Mouse (Mus musculus) myocyte (in vitro differentiated cells): ENCODE measurements around the gene Rpl11. TPM values are rescaled to one million over a fixed set of nuclear protein-coding genes. Genes with fewer than 3 reads are reported as not detected.

Experiments used
- H3K27me3 ChIP-seq: one replicate; pipeline ENCODE4 v1.6.1; 2011; ENCODE audit not compliant: control insufficient read depth, insufficient read depth, insufficient read length
- H3K36me3 ChIP-seq: one replicate; pipeline ENCODE4 v1.6.1; 2011; ENCODE audit not compliant: control insufficient read depth, insufficient read depth
- H3K4me2 ChIP-seq: one replicate; pipeline ENCODE4 v1.6.1; 2011; ENCODE audit warnings: low read depth, control low read depth
- H3K4me3 ChIP-seq: one replicate; pipeline ENCODE4 v1.5.1; 2011; ENCODE audit warnings: mild to moderate bottlenecking, control low read depth, moderate library complexity
- H3K79me2 ChIP-seq: one replicate; pipeline ENCODE4 v1.6.1; 2011; ENCODE audit not compliant: control insufficient read depth, insufficient read depth
- H3ac ChIP-seq: one replicate; pipeline ENCODE4 v1.6.1; 2011; ENCODE audit not compliant: control insufficient read depth, insufficient read length
- CEBPB ChIP-seq: IDR thresholded peaks from 2 replicates; pipeline ENCODE4 v1.6.1; 2011; ENCODE audit warnings: mild to moderate bottlenecking, moderate library complexity; ENCODE audit not compliant: poor library complexity, insufficient read depth, severe bottlenecking
- E2F4 ChIP-seq: IDR thresholded peaks from one replicate; pipeline ENCODE4 v1.6.1; 2011; ENCODE audit warnings: mild to moderate bottlenecking, control low read depth, moderate library complexity; ENCODE audit not compliant: insufficient read depth
- MAX ChIP-seq: IDR thresholded peaks from one replicate; pipeline ENCODE4 v1.6.1; 2011; ENCODE audit warnings: low read depth, mild to moderate bottlenecking, control low read depth
- MYOD1 ChIP-seq, 3 experiments: IDR thresholded peaks; one replicate each; pipeline ENCODE4 v1.6.1; 2011; ENCODE audit warnings: control low read depth in 2 of 3, low read depth in 2 of 3, mild to moderate bottlenecking in 2 of 3, moderate library complexity in 1 of 3; ENCODE audit not compliant: insufficient read length in 2 of 3, control insufficient read depth in 1 of 3
- MYOG ChIP-seq, 3 experiments: IDR thresholded peaks; one replicate each; pipeline ENCODE4 v1.6.1; 2011; ENCODE audit warnings: control low read depth in 2 of 3, low read depth in 2 of 3, mild to moderate bottlenecking in 2 of 3; ENCODE audit not compliant: insufficient read length in 2 of 3, control insufficient read depth in 1 of 3, insufficient read depth in 1 of 3
- POLR2A ChIP-seq: IDR thresholded peaks from one replicate; pipeline ENCODE4 v1.6.1; 2011; ENCODE audit warnings: low read depth, mild to moderate bottlenecking, control low read depth, moderate library complexity; ENCODE audit not compliant: insufficient read length
- POLR2AphosphoS2 ChIP-seq: IDR thresholded peaks from one replicate; pipeline ENCODE4 v1.6.1; 2011; ENCODE audit warnings: low read depth, control low read depth; ENCODE audit not compliant: insufficient read length
- REST ChIP-seq: IDR thresholded peaks from one replicate; pipeline ENCODE4 v1.6.1; 2011; ENCODE audit warnings: mild to moderate bottlenecking, control low read depth, moderate library complexity; ENCODE audit not compliant: insufficient read depth, insufficient read length
- SRF ChIP-seq: IDR thresholded peaks from one replicate; pipeline ENCODE4 v1.6.1; 2011; ENCODE audit warnings: low read depth; ENCODE audit not compliant: control insufficient read depth, insufficient read length
- TCF12 ChIP-seq: IDR thresholded peaks from one replicate; pipeline ENCODE4 v1.6.1; 2011; ENCODE audit warnings: mild to moderate bottlenecking, control low read depth; ENCODE audit not compliant: poor library complexity, insufficient read depth, severe bottlenecking
- TCF3 ChIP-seq: IDR thresholded peaks from one replicate; pipeline ENCODE4 v1.6.1; 2011; ENCODE audit warnings: low read depth, control low read depth; ENCODE audit not compliant: insufficient read length
- USF1 ChIP-seq: IDR thresholded peaks from one replicate; pipeline ENCODE4 v1.6.1; 2011; ENCODE audit warnings: low read depth, mild to moderate bottlenecking, control low read depth, moderate library complexity
- polyA plus RNA-seq: library from polyadenylated mRNA; unstranded; fragments of >200 nt; fragmentation: generic; extraction: Trizol; gene quantifications from one replicate; pipeline ENCODE4 v1.2.1, GENCODE M21; 2012; ENCODE audit warnings: missing spikeins

Gene Rpl11
- polyA plus RNA-seq, 1 experiment: 1,551 TPM

GRCm38 (mm10) chr4:136050226-136050625, 3.0 kb downstream of the Rpl11 start:
- Histone ChIP-seq H3K4me3 (no peak overlapping the region), H3K79me2 (peaks cover 44% of the 10 kb centered on the region), H3K36me3 (peaks cover 41% of the 10 kb centered on the region), H3ac (no peak overlapping the region), H3K27me3 (no peaks in the 10 kb centered on the region), H3K4me2 (no peak overlapping the region)
- TF ChIP-seq USF1 (no peak), MAX (no peak), TCF12 (no peak), TCF3 (no peak), MYOG (IDR thresholded peaks at IDR 0.05; ENCODE audit: control insufficient read depth in 1 of 3, insufficient read depth in 1 of 3, insufficient read length in 2 of 3, low read depth in 2 of 3) (no peak), POLR2A (no peak), SRF (no peak), E2F4 (no peak), CEBPB (no peak), REST (no peak), MYOD1 (IDR thresholded peaks at IDR 0.05; ENCODE audit: control insufficient read depth in 1 of 3, insufficient read length in 2 of 3, low read depth in 2 of 3) (no peak), POLR2AphosphoS2 (no peak)

- no peaks in the 10 kb centered on the region for H3K27me3 ChIP-seq
- peaks cover 41% of the 10 kb centered on the region for H3K36me3 ChIP-seq
- peaks cover 44% of the 10 kb centered on the region for H3K79me2 ChIP-seq
- no peak overlapping the region for H3ac ChIP-seq
- no peak overlapping the region for H3K4me3 ChIP-seq
- TF ChIP-seq TCF3 (no peak), POLR2A (peak; percentile 49), POLR2AphosphoS2 (peak; percentile 78)
- no peak overlapping the region for H3K4me2 ChIP-seq
These were observed 4.8 kb downstream of the Rpl11 start for GRCm38 (mm10) chr4:136048291-136049032.

- Histone ChIP-seq H3K79me2 (peaks cover 39% of the 10 kb centered on the region), H3K27me3 (no peaks in the 10 kb centered on the region), H3K4me3 (no peak overlapping the region), H3ac (no peak overlapping the region), H3K36me3 (peaks cover 41% of the 10 kb centered on the region), H3K4me2 (no peak overlapping the region)
- TF ChIP-seq USF1 (no peak), MAX (no peak), E2F4 (no peak), SRF (no peak), MYOD1 (IDR thresholded peaks at IDR 0.05; ENCODE audit: control insufficient read depth in 1 of 3, insufficient read length in 2 of 3, low read depth in 2 of 3) (no peak), TCF12 (no peak), REST (no peak), MYOG (IDR thresholded peaks at IDR 0.05; ENCODE audit: control insufficient read depth in 1 of 3, insufficient read depth in 1 of 3, insufficient read length in 2 of 3, low read depth in 2 of 3) (no peak), TCF3 (no peak), POLR2A (no peak), CEBPB (no peak), POLR2AphosphoS2 (no peak)
These were observed 5.6 kb downstream of the Rpl11 start for GRCm38 (mm10) chr4:136047626-136048025.

DNA sequence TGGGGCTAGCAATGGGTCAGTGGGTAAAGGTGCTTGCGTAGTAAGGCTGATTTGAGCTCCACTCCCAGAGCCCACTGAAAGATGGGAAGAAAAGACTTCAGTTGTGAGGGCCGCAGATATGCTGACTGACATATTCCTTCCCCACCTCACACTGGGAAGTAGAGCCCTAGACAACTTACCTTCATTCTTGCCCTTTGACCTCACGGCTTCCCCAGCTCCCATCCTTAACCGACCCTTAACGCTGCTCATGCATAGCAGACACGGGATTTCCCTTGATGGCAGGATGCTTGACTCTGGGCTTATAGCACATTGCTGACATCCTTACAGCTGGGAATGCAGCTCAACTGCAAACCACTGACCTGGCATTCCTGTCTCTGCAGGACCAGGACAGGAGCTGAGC, 6.3 kb downstream of the Rpl11 start:
- no peak overlapping the region for H3K4me2 ChIP-seq
- H3K36me3 ChIP-seq: peaks cover 36% of the 10 kb centered on the region
- TF ChIP-seq MYOD1 (IDR thresholded peaks at IDR 0.05; ENCODE audit: control insufficient read depth in 1 of 3, insufficient read length in 2 of 3, low read depth in 2 of 3) (no peak), POLR2AphosphoS2 (peak; percentile 71)
- no peaks in the 10 kb centered on the region for H3K27me3 ChIP-seq
- H3ac ChIP-seq: no peak overlapping the region
- H3K79me2 ChIP-seq: peaks cover 32% of the 10 kb centered on the region
- no peak overlapping the region for H3K4me3 ChIP-seq

DNA sequence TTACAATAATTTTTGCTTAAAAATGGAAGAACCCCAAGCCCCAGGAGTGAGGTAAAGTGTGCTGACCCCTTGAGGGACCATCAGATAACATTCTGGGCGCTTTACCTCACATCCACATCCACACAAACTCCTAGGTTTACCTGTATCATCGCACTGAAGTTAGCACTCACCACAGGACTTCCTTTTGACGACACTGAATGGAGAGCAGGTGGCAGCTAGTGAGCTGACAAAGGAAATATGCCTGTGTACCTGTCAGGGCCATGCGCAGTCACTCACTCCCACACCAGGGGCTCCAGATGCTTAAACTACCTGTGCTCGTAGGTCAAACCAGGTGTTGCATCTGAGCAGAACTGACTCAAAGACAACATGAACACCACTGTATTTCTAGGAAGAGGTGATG, 8.1 kb downstream of the Rpl11 start:
- H3K79me2 ChIP-seq: peaks cover 14% of the 10 kb centered on the region
- H3K27me3 ChIP-seq: no peaks in the 10 kb centered on the region
- H3K36me3 ChIP-seq: peaks cover 18% of the 10 kb centered on the region
- H3K4me3 ChIP-seq: no peak overlapping the region
- TF ChIP-seq CEBPB: no peak
- no peak for TF ChIP-seq POLR2AphosphoS2
- no peak for TF ChIP-seq MYOD1 (IDR thresholded peaks at IDR 0.05; ENCODE audit: control insufficient read depth in 1 of 3, insufficient read length in 2 of 3, low read depth in 2 of 3)
- TF ChIP-seq E2F4: no peak
- no peak for TF ChIP-seq SRF
- no peak for TF ChIP-seq TCF12
- TF ChIP-seq MYOG (IDR thresholded peaks at IDR 0.05; ENCODE audit: control insufficient read depth in 1 of 3, insufficient read depth in 1 of 3, insufficient read length in 2 of 3, low read depth in 2 of 3): no peak
- no peak for TF ChIP-seq USF1
- no peak for TF ChIP-seq TCF3
- TF ChIP-seq MAX: no peak
- TF ChIP-seq POLR2A: no peak
- no peak for TF ChIP-seq REST
- no peak overlapping the region for H3ac ChIP-seq
- no peak overlapping the region for H3K4me2 ChIP-seq
